Mouse (Mus musculus): ENCODE data around the gene Bicd1.
"Not testable (repeated sequence)": the region's sequence is repeated elsewhere in the genome, so short reads cannot be mapped to it uniquely, and the experiment has no call there.

Gene Bicd1

DNA sequence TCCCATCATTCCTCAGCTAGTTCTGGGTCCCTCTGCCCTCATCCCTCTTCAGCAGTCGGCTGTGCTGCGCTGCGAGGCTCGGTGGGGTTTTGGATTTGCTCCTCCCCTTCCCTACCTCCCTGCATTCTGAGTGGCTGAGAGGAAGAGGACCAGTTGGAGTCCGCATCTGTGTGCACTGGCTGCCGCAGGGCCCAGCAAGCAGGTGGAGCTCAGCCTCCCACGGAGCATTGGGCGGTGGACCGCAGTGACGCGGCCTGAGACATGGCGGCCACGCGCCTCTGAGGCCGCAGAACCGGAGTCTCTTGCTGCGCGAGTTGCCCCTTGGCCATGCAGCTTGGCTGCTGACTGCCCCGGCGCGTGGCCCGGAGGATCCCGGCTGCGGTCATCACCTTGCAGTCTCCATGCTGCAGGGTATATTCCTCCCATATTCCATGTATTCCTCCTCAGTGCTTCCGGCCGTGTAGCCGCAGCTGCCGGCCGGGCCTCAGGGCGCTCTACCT is at the start of gene Bicd1:
Gene Bicd1, plus strand, starts transcription at position 54 of the 500 bp plus-strand sequence.
- DNase-seq (ENCODE audit: low spot score in 2 of 2) = peak; percentile 52 to 53

DNA sequence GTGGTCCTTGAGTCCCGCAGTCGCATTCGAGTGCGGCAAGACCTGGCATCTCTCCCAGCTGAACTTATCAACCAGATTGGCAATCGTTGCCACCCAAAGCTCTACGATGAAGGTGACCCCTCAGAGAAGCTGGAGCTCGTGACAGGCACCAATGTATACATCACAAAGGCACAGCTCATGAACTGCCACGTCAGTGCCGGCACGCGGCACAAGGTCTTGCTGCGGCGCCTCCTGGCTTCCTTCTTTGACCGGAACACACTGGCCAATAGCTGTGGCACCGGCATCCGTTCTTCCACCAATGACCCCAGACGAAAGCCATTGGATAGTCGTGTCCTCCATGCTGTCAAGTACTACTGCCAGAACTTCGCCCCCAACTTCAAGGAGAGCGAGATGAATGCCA is 46.2 kb upstream of the Bicd1 start:
- DNase-seq (ENCODE audit: low spot score in 2 of 2) = not testable (repeated sequence)

- not testable (repeated sequence) for DNase-seq (ENCODE audit: low spot score in 2 of 2)
These were observed 42.7 kb upstream of the Bicd1 start for GRCm38 (mm10) chr6:149365975-149366374.

GRCm38 (mm10) chr6:149366403-149366802 is 42.3 kb upstream of the Bicd1 start:
- peak in 1 of 2 experiments; percentile 43 for DNase-seq (ENCODE audit: low spot score in 2 of 2)

GRCm38 (mm10) chr6:149374986-149375457 is 33.7 kb upstream of the Bicd1 start:
- peak; percentile 76 to 84 for DNase-seq (ENCODE audit: low spot score in 2 of 2)

DNA sequence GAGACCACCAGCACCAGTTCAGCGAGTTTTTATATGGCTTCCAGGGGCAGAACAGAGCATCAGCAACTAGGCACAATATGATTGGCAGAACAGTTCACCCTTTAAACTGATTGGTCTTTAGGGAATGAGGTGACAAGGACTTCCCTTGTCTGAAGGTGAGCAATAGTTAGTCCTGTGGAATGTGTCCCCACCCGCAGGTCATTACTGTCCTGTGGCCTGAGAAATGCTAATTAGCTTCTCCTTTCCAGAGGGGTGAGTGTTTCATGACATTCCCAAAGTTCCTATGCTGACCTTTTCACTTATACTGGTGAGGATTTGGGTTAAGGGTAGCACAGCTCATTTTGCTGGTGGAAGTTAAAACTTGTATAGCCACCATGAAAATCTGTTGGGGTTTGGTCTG is 25.2 kb upstream of the Bicd1 start:
- DNase-seq (ENCODE audit: low spot score in 2 of 2) = no peak

- DNase-seq (ENCODE audit: low spot score in 2 of 2) = no peak
These were observed 22.3 kb upstream of the Bicd1 start for GRCm38 (mm10) chr6:149386389-149386788.

GRCm38 (mm10) chr6:149389626-149390025 is 19.1 kb upstream of the Bicd1 start:
- DNase-seq (ENCODE audit: low spot score in 2 of 2) = not testable (repeated sequence)

DNA sequence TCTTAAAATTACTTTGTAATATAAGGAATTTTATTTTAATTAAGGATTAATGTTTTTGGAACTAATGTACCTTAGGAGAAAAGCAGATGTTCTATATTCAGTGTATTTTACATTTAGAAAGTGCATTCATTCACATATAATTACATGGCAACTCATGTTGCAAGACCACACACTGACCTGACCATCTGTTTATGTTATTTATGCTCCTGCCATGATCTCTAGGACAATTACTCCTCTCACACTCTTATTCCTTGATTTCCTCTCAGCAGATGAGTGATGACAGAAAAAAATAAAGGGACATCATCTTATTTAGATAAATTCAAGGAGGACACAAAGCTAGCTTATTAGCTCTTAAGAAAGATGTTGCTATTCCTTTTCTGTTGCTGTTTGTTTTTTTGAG is 9.3 kb upstream of the Bicd1 start:
- DNase-seq (ENCODE audit: low spot score in 2 of 2) = no peak

DNA sequence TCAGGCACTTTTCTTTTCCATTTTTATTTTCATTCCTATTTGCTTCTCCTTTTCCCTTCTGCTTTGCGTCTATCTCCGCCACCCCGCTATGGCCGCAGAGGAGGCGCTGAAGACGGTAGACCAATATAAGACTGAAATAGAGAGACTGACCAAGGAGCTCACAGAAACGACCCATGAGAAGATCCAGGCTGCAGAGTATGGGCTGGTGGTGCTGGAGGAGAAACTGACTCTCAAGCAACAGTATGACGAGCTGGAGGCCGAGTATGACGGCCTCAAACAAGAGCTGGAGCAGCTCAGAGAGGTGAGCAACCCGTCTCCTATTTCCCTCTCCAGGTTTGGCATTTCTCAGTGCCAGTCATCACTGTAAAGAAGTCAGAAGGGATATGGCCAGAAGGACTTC is 655 bp downstream of the Bicd1 start:
- peak in 1 of 2 experiments; percentile 6 for DNase-seq (ENCODE audit: low spot score in 2 of 2)

DNA sequence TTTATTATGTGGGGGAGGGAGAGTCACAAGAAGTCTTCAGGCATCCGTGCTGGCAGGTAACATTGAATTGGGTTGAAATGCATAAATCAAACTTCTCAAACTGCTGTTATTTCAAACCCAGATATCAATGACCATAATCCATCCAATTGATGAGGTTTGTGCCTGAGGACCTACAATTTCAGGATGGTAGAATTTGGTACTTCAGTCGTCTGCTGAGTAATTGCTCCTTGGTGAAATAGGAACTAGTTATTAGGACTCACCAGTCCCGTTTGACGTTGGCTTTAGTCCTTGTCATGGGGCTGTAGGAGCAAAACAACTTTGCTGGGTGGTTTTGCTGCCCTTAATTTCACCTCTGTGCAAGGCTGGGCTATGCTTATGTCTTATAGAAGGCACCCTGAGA is 1.2 kb downstream of the Bicd1 start:
- DNase-seq (ENCODE audit: low spot score in 2 of 2) = no peak

GRCm38 (mm10) chr6:149413256-149413655 is 4.6 kb downstream of the Bicd1 start:
- no peak for DNase-seq (ENCODE audit: low spot score in 2 of 2)

GRCm38 (mm10) chr6:149424748-149425147 is 16.1 kb downstream of the Bicd1 start:
- DNase-seq (ENCODE audit: low spot score in 2 of 2) = no peak

DNA sequence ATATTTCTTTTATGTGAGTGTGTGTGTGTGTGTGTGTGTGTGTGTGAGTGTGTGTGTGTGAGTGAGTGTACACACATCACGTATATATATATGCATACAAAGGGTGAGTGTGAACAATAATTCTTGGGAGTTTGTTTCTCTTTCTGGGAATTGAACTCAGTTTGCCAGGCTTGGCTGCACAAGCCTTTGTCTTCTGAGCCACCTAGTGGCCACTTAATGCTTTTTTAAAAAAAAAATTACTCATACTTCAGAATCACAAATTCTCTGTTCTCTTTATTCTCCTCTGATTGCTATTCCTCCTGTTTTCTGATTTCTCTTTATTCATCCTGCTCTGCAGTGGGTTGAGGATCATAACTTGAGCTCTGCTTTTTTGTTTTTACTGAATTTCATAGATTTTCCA is 30.5 kb downstream of the Bicd1 start:
- no peak for DNase-seq (ENCODE audit: low spot score in 2 of 2)

DNA sequence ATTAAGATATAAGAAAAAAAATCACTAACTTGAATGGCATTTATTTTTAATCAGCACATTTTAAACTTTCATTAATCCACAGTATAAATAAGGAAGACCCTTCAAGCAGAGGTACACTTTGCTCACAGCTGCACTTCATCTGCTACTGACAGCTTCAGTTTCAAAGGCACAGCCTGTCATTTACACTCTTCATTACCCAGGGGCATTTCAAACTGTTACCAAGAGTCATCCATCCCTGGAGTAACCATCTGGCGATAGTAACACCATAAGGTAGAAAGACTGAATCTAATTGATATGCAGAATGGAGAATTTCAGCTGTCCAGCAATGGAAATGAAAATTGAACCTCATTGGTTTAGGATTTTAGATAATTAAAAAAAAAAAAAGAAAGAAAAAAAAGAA is 34.2 kb downstream of the Bicd1 start:
- no peak for DNase-seq (ENCODE audit: low spot score in 2 of 2)

- no peak for DNase-seq (ENCODE audit: low spot score in 2 of 2)
These were observed 37.2 kb downstream of the Bicd1 start for GRCm38 (mm10) chr6:149445854-149446253.

GRCm38 (mm10) chr6:149457324-149457723 is 48.6 kb downstream of the Bicd1 start:
- no peak for DNase-seq (ENCODE audit: low spot score in 2 of 2)

GRCm38 (mm10) chr6:149460971-149461370 is 52.3 kb downstream of the Bicd1 start:
- DNase-seq (ENCODE audit: low spot score in 2 of 2) = no peak

DNA sequence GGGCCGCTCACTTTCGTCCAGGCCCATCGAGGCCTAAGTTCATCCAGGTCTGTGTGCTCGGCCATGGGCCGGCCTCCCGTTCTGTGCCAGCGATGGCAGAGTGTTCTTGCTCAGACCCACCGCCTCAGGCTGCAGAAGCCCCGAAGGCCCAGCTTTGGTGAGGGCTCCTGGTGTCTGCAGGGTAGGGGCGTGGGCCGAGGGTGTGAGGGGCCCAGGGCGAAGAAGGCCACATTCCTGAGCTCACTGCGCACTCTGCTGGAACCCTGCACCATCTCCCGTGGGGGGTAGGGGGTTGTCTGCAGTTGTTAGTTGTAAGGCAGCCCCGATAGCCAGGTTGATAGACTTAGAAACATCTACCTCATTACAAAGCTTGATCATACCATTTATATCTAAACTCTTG is 62.8 kb downstream of the Bicd1 start:
- DNase-seq (ENCODE audit: low spot score in 2 of 2) = no peak

- not testable (repeated sequence) for DNase-seq (ENCODE audit: low spot score in 2 of 2)
These were observed 63.8 kb downstream of the Bicd1 start for GRCm38 (mm10) chr6:149472441-149472840.

DNA sequence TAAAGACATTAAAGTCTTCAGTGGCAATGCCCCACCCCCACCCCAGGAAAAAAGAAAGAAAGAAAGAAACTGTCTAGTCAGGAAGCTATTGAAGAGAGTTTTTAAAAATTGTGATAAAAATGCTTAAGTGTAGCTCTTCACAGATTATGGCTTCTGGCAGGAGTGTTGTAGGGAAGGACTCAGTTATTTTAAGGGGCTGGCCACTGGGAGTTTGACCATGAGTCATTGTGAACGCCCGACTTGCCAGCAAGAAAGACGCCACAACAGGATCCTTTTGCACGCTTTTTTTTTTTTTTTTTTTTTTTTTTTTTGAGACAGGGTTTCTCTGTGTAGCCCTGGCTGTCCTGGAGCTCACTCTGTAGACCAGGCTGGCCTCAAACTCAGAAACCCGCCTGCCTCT is 73.2 kb downstream of the Bicd1 start:
- DNase-seq (ENCODE audit: low spot score in 2 of 2) = not testable (repeated sequence)

GRCm38 (mm10) chr6:149494662-149495061 is 86.0 kb downstream of the Bicd1 start:
- DNase-seq (ENCODE audit: low spot score in 2 of 2) = no peak

- no peak for DNase-seq (ENCODE audit: low spot score in 2 of 2)
These were observed 87.2 kb downstream of the Bicd1 start for GRCm38 (mm10) chr6:149495925-149496324.
